Mouse (Mus musculus) forebrain, embryonic 16.5 days (tissue): ENCODE results near the gene Ess2. TPM values are rescaled to one million over a fixed set of nuclear protein-coding genes. Genes with fewer than 3 reads are reported as not detected.

ENCODE experiments used
- polyA plus RNA-seq: library from polyadenylated mRNA; unstranded; fragments of >200 nt; fragmentation: Nextera tagmentation; extraction: Ambion mirVana; gene quantifications from 2 replicates; pipeline ENCODE4 v1.2.1, GENCODE M21; 2015

The Ess2 gene
- polyA plus RNA-seq, 1 experiment from 2014 or later = 60.8 TPM

Other genes with a start within 250 kb of the Ess2 start
- 41.9 and 50.1 TPM in 2 replicates for gene Med15, start 178.5 kb downstream of the Ess2 start, polyA plus RNA-seq
- 76.1 and 89.5 TPM in 2 replicates for gene Klhl22, start 151.7 kb downstream of the Ess2 start, polyA plus RNA-seq
- gene Scarf2, start 114.1 kb downstream of the Ess2 start, polyA plus RNA-seq = 0.99 and 1.4 TPM in 2 replicates
- 0.86 and 1.5 TPM in 2 replicates for gene B830017H08Rik, start 78.2 kb downstream of the Ess2 start, polyA plus RNA-seq
- 4.7 and 5.5 TPM in 2 replicates for gene Car15, start 73.0 kb downstream of the Ess2 start, polyA plus RNA-seq
- 0.63 and 1.1 TPM in 2 replicates for gene Gm20518, start 19.7 kb downstream of the Ess2 start, polyA plus RNA-seq
- not detected in 2 replicates for gene Tssk1, start 17.1 kb downstream of the Ess2 start, polyA plus RNA-seq
- 108 and 110 TPM in 2 replicates for gene Dgcr2, start 12.8 kb downstream of the Ess2 start, polyA plus RNA-seq
- 0.17 TPM in 1 of 2 replicates, not detected in the other for gene Tssk2, start 12.7 kb downstream of the Ess2 start, polyA plus RNA-seq
- gene Gsc2, start 3.7 kb upstream of the Ess2 start, polyA plus RNA-seq = 0.30 TPM in 1 of 2 replicates, not detected in the other
- gene Slc25a1, start 16.9 kb upstream of the Ess2 start, polyA plus RNA-seq = 133 and 155 TPM in 2 replicates
- not detected in 2 replicates for gene Vpreb2, start 69.1 kb upstream of the Ess2 start, polyA plus RNA-seq
- 145 and 156 TPM in 2 replicates for gene Dgcr6, start 141.5 kb upstream of the Ess2 start, polyA plus RNA-seq
- 4.1 and 4.2 TPM in 2 replicates for gene Prodh, start 178.9 kb upstream of the Ess2 start, polyA plus RNA-seq
- 21.7 and 24.4 TPM in 2 replicates for gene Rtn4r, start 216.3 kb upstream of the Ess2 start, polyA plus RNA-seq